Mouse (Mus musculus) retina, embryonic 14.5 days (tissue): ENCODE data around the gene Rbm47.

ENCODE experiments used
- DNase-seq: peaks from one replicate; pipeline ENCODE4 v3.0.0-alpha.2; 2015; ENCODE audit warnings: low spot score

The Rbm47 gene

DNA sequence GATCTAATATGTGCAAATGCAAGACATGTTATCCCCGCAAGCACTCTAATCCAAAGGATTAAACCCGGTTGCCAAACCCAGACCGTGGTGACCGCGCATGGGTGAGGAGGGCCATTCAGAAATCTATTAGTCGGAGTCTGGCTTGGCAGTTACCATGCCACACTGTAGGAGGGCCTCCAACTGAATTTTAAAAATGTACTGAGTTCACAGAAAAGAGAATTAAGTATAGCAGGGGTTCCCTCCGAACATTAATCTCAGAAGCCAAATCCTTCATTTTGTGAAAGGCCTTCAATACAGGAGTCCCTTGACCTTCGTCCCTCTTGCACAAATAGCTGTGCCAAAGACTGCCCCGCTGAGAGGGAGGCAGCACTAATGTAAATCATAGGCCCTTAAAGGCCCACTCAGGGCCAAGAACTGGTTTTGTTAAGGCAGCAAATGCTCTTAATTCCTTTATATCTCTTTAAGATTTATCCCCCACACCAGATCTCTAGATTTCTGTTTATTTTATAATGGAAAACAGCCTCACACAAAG, 16.4 kb downstream of the Rbm47 start:
- no peak for DNase-seq

GRCm38 (mm10) chr5:66154616-66155015, 18.3 kb downstream of the Rbm47 start:
- DNase-seq, result no peak

DNA sequence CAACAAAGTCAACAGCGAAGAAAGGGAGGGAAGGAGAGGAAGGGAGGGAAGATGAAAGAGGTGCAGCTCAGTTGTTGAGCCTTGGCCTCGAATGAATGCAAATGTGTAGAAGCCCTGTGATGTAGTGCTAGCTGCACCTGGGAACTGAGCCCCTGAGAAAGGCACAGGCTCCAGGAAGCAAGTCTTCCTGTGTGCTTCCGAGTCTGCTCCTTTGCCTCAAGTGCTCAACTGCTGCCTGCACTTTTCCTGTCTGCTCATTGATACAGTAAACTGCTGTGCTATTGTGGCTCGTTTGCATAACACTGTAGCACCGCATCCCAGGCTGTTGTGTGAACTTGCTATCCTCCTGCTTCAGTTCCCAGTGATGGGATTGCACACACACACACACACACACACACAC, 19.4 kb downstream of the Rbm47 start:
- DNase-seq, result no peak

GRCm38 (mm10) chr5:66151301-66152188, 21.4 kb downstream of the Rbm47 start:
- peak; percentile 52 for DNase-seq

GRCm38 (mm10) chr5:66150706-66151300, 22.1 kb downstream of the Rbm47 start:
- peak; percentile 65 for DNase-seq

DNA sequence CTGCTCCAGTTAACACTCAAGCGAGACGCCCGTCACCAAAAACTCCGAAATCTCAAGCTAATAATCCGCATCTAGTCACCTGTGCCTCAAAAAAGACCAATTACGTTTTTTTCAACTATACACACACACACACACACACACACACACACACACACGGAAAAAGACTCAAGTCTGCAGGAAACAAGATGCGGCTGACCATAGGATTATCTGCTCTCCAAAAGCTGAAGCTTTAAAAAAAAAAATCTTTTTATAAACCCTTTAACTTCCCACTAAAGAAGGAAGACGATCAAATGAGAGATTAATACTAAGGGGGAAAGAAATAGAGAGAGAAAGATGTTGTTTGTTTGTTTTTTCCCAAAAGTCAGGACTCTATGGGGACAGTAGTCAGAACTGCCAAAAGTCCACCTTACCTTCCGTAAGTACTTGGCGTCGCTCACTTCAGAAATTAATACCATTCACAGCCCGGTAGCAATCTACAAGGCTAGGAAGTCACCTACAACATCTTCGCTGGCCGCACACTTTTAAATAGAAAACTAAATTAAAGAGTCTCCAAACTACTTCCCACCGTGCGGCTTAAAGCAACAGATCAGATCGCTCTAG, 22.7 kb downstream of the Rbm47 start:
- no peak for DNase-seq

DNA sequence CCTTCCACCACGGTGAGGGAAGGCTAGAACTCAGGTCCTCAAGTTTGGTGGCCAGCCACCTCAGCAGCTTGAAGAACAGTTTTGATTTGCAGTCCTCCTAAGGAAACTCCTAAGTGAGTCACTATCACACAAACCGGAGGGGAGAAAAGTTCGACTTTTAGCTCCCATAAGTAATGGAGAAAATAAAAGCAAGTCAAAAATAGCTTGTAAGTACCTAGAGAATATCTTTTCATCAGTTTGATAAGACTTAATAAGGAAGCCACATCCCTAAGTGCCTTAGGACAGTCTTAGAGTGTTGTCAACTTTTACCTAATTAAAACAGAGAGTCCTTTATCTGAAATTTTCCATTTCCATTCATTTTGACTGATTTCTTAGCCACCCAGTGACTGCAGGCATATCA, 23.3 kb downstream of the Rbm47 start:
- DNase-seq, result no peak

DNA sequence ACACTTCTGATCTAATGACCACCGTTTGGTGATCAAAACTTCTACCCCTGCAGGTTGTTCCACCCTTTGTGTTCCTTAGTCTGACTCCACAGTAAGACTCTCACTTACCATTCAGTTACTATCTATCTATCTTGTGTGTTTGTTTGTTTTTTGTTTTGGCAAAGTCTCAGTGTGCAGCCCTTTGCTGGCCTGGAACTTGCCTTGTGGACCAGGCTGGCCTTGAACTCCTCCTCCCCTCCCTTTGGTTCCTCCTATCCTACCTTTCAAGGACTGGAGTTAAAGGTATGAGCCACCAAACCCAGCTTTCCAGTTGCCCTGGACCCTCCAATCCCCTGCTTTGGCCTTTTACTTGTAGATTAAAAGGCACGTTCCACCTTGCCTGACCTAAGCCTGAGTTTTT, 23.8 kb downstream of the Rbm47 start:
- DNase-seq, result no peak

DNA sequence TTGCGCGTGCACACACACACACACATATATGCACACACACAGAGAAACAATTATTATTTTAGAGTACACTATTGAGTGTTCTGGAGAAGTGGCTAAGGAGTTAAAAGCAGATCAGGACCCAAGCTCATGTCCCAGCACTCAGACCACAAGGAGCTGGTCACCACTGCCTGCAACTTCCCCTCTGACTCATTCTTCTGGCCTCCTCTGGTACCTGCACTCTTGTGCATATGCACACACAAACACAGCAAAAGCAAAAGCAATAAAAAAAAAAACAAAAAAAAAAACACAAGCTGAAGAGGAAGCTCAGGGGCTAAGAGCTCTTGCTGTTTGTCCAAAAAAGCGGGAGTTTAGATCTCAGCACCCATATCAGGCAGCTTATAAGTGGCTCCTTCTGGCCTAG, 25.6 kb downstream of the Rbm47 start:
- no peak for DNase-seq

GRCm38 (mm10) chr5:66145583-66145982, 27.3 kb downstream of the Rbm47 start:
- no peak for DNase-seq

DNA sequence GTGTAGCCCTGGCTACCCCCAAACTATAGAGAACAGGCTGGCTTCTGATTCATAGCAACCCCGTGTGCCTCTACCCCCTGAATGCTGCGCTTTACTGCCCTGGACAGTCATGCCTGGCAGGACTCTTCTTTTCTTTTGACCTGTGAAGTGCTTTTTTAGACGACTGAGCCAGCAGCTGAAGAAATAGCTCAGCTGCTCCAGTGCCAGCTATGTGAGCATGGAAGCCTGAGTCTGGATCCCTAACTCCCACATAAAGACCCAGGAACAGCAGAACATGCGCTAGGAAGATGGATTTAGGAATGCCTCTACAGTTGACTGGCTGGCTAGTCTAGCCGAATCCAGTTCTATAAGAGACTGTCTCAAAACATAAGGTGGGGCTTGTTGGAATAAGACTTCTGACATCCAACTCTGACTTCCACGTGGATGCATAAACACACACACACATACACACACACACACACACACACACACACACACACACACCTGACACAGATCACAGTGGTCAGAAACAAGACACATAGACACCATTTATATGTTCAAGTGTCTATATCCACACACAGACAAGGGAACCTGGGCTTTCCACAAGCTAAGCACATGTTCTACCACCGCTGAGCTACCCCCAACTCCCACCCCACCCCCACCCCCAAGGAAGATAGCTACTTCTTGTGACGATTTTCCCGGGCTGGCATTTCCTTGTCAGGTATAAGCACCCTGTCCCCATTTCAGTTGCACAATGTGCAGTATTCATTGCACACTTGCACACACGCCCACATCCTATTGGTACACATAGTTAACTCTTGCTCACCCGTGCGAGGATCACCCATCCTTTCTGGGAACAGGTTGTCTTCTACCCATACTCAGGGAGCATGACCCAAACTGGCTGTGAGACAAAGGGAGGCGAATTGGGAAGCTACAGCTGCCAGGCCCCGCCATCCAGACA, 29.6 kb downstream of the Rbm47 start:
- DNase-seq, result no peak

GRCm38 (mm10) chr5:66141474-66141873, 31.4 kb downstream of the Rbm47 start:
- DNase-seq, result no peak

DNA sequence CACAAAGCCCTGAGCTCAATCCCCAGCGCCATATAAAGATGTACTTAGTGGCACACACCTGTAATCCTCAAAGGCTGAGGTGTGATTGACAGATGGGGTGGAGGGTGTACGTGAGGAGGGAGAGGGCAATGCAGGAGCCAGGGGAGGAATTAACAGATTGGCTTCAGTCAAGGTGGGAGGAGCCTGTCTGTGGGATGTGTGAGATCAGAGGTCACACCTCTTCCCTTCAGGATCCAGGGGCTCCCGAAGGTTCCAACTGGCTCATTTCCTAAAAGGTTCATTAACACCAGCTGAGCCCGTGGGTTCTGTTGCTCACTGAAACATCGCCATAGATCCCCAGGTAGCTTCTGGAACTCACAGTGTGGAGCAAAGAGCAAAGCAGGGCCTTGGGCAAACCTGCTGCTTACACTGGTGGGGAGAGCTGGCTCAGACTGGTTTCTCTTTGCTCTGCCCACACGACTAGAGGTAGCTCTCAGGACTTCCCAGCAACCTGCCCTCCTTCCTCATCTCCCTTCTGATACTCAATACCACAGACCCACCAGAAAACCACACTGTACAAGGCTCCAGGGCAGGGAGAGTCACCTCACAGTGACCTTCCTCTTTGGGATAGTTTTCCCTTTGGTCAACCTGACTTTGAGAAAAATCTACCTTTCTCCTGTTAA, 33.2 kb downstream of the Rbm47 start:
- no peak for DNase-seq

GRCm38 (mm10) chr5:66139171-66139570, 33.7 kb downstream of the Rbm47 start:
- DNase-seq, result no peak

GRCm38 (mm10) chr5:66138597-66138996, 34.3 kb downstream of the Rbm47 start:
- DNase-seq, result no peak

DNA sequence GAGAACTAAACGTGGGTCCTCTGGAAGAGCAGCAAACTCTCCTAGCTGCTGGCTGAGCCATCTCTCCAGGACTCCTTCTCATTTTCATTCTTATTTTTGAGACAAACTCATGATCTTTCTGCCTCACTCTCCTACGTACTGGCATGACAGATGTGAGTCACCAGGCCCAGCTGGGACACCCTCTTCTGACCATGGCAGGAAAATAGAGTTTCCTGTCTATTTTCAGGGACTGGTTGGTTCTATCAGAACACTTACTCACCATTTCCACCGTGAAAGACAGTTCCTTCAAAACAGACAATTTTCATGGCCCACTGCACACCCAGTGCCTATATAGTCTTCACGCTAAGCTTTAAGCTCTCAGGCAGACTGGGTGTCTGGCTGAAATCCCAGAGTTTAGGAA, 35.7 kb downstream of the Rbm47 start:
- no peak for DNase-seq

GRCm38 (mm10) chr5:66135853-66136210, 37.1 kb downstream of the Rbm47 start:
- no peak for DNase-seq

- no peak for DNase-seq
Observed at GRCm38 (mm10) chr5:66135161-66135852, 37.6 kb downstream of the Rbm47 start.

DNA sequence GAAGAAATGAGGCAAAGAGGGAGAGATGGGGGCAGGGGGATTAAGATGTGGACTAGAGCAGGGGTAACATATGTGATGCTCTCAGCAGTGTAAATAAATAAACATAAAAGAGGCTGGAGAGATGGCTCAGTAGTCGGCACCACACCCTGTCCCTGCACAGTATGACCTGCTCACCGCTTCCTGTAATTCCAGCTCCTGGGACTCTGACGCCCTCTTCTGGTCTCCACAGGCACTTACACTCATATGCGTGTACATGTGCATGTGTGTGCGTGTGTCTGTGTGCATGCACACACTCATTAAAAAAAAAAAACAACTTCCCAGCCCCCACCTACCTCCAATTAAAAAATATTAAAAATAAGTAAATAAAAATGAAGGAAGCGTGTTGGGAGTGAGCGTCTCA, 38.3 kb downstream of the Rbm47 start:
- no peak for DNase-seq

GRCm38 (mm10) chr5:66128948-66129347, 44.0 kb downstream of the Rbm47 start:
- DNase-seq, result no peak

- DNase-seq, result no peak
Observed at GRCm38 (mm10) chr5:66125418-66125817, 47.5 kb downstream of the Rbm47 start.
